Mouse (Mus musculus): ENCODE measurements around the gene Dhrs13. TPM values are rescaled to one million over a fixed set of nuclear protein-coding genes. Genes with fewer than 3 reads are reported as not detected.

Dhrs13 gene
- total RNA-seq (2014; rRNA removed; ENCODE audit: low replicate concordance) (7.3 and 9.4 TPM in 2 replicates), polyA plus RNA-seq (2015; fragmentation: Nextera tagmentation; extraction: Ambion mirVana) (7.7 and 8.6 TPM in 2 replicates)

GRCm38 (mm10) chr11:78031947-78032808 is at the start of gene Dhrs13:
Gene Dhrs13 (plus strand): TSS chr11:78032280.
- Histone ChIP-seq H3K4me3 (ENCODE audit: low read depth, low read length) (peak within 1 kb of the TSS; percentile 68), H3K27ac (ENCODE audit: low read depth) (peak within 1 kb of the TSS; percentile 66), H3K9me3 (replicated peaks; ENCODE audit: control insufficient read depth, low read length) (no peaks in the 10 kb centered on the region), H3K4me1 (ENCODE audit: control insufficient read depth, insufficient read depth) (peaks cover 13% of the 10 kb centered on the region), H3K9ac (replicated peaks; ENCODE audit: low read depth, low read length) (peak within 1 kb of the TSS; percentile 66), H3K27me3 (ENCODE audit: control insufficient read depth, insufficient read depth, low read length) (no peaks in the 10 kb centered on the region), H3K36me3 (replicated peaks; ENCODE audit: control insufficient read depth, insufficient read depth, low read length) (peaks cover 34% of the 10 kb centered on the region), H3K4me2 (ENCODE audit: low read depth, low read length) (peak within 1 kb of the TSS; percentile 97)
- ATAC-seq (ENCODE audit: insufficient read depth, low read depth): peak; percentile 92
- TF ChIP-seq EP300 (IDR thresholded peaks at IDR 0.05; ENCODE audit: low read depth): no peak
- peak; percentile 73 for TF ChIP-seq CTCF (IDR thresholded peaks at IDR 0.05; ENCODE audit: low read depth)
- under 1% methylated on average over 95 of the region's 96 CpGs for WGBS
- peak; percentile 89 for DNase-seq (ENCODE audit: low spot score)

GRCm38 (mm10) chr11:77982441-77982905 is 49.6 kb upstream of the Dhrs13 start, which contains the start of gene Phf12:
Gene Phf12 (plus strand): TSS chr11:77982754.
- peak within 1 kb of the TSS; percentile 98 for H3K27ac ChIP-seq (ENCODE audit: low read depth)
- peaks cover 11% of the 10 kb centered on the region; the same call in 1 of the 2 replicates for H3K36me3 ChIP-seq (replicated peaks; ENCODE audit: control insufficient read depth, insufficient read depth, low read length)
- ATAC-seq (ENCODE audit: insufficient read depth, low read depth) (peak; percentile 91), DNase-seq (ENCODE audit: low spot score) (peak; percentile 99)
- no peak for TF ChIP-seq CTCF (IDR thresholded peaks at IDR 0.05; ENCODE audit: low read depth)
- TF ChIP-seq EP300 (IDR thresholded peaks at IDR 0.05; ENCODE audit: low read depth): no peak
- H3K27me3 ChIP-seq (ENCODE audit: control insufficient read depth, insufficient read depth, low read length): no peaks in the 10 kb centered on the region
- peak within 1 kb of the TSS; percentile 98 for H3K9ac ChIP-seq (replicated peaks; ENCODE audit: low read depth, low read length)
- peak within 1 kb of the TSS; percentile 94 for H3K4me3 ChIP-seq (ENCODE audit: low read depth, low read length)
- H3K4me1 ChIP-seq (ENCODE audit: control insufficient read depth, insufficient read depth): peaks cover 4% of the 10 kb centered on the region; the same call in 1 of the 2 replicates
- peak within 1 kb of the TSS; percentile 96 for H3K4me2 ChIP-seq (ENCODE audit: low read depth, low read length)
- no peaks in the 10 kb centered on the region for H3K9me3 ChIP-seq (replicated peaks; ENCODE audit: control insufficient read depth, low read length)
- 1% methylated on average over 60 of the region's 62 CpGs for WGBS

- peak; percentile 69 for DNase-seq (ENCODE audit: low spot score)
- no peaks in the 10 kb centered on the region for H3K27me3 ChIP-seq (ENCODE audit: control insufficient read depth, insufficient read depth, low read length)
- WGBS: under 1% methylated on average over 27 of the region's 32 CpGs
Observed at GRCm38 (mm10) chr11:77983191-77983936, 48.7 kb upstream of the Dhrs13 start.

GRCm38 (mm10) chr11:77983937-77984835 is 47.9 kb upstream of the Dhrs13 start:
- no peak for ATAC-seq (ENCODE audit: insufficient read depth, low read depth)
- Histone ChIP-seq H3K4me1 (ENCODE audit: control insufficient read depth, insufficient read depth) (peaks cover 4% of the 10 kb centered on the region; the same call in 1 of the 2 replicates), H3K9me3 (replicated peaks; ENCODE audit: control insufficient read depth, low read length) (no peaks in the 10 kb centered on the region), H3K9ac (replicated peaks; ENCODE audit: low read depth, low read length) (peak overlapping the region; percentile 98), H3K27ac (ENCODE audit: low read depth) (peak overlapping the region; percentile 97), H3K36me3 (replicated peaks; ENCODE audit: control insufficient read depth, insufficient read depth, low read length) (peaks cover 12% of the 10 kb centered on the region; the same call in 1 of the 2 replicates), H3K27me3 (ENCODE audit: control insufficient read depth, insufficient read depth, low read length) (no peaks in the 10 kb centered on the region), H3K4me3 (ENCODE audit: low read depth, low read length) (peak overlapping the region; percentile 94), H3K4me2 (ENCODE audit: low read depth, low read length) (peak overlapping the region; percentile 96)
- DNase-seq (ENCODE audit: low spot score): peak; percentile 68
- no peak for TF ChIP-seq CTCF (IDR thresholded peaks at IDR 0.05; ENCODE audit: low read depth)
- no peak for TF ChIP-seq EP300 (IDR thresholded peaks at IDR 0.05; ENCODE audit: low read depth)
- under 1% methylated on average over 55 of the region's 63 CpGs for WGBS

More at GRCm38 (mm10) chr11:77983191-77983936, 48.7 kb upstream of the Dhrs13 start:
- no peaks in the 10 kb centered on the region for H3K9me3 ChIP-seq (replicated peaks; ENCODE audit: control insufficient read depth, low read length)
- TF ChIP-seq EP300 (IDR thresholded peaks at IDR 0.05; ENCODE audit: low read depth) (no peak), CTCF (IDR thresholded peaks at IDR 0.05; ENCODE audit: low read depth) (no peak)
- no peak for ATAC-seq (ENCODE audit: insufficient read depth, low read depth)
- H3K4me3 ChIP-seq (ENCODE audit: low read depth, low read length): peak overlapping the region; percentile 94
- peak overlapping the region; percentile 97 for H3K27ac ChIP-seq (ENCODE audit: low read depth)
- peak overlapping the region; percentile 98 for H3K9ac ChIP-seq (replicated peaks; ENCODE audit: low read depth, low read length)
- H3K4me2 ChIP-seq (ENCODE audit: low read depth, low read length): peak overlapping the region; percentile 96
- H3K36me3 ChIP-seq (replicated peaks; ENCODE audit: control insufficient read depth, insufficient read depth, low read length): peaks cover 12% of the 10 kb centered on the region; the same call in 1 of the 2 replicates
- peaks cover 4% of the 10 kb centered on the region; the same call in 1 of the 2 replicates for H3K4me1 ChIP-seq (ENCODE audit: control insufficient read depth, insufficient read depth)

All from heart, postnatal 0 days (tissue).